Mouse (Mus musculus): ENCODE results near the gene Pcgf1.

The Pcgf1 gene

GRCm38 (mm10) chr6:83101688-83102556, 24.3 kb downstream of the Pcgf1 start:
- peak; percentile 69 to 71 for DNase-seq (ENCODE audit: low spot score in 2 of 2)

- DNase-seq (ENCODE audit: low spot score in 2 of 2), result peak in 1 of 2 experiments; percentile 56
Measured at GRCm38 (mm10) chr6:83103130-83103650, 25.5 kb downstream of the Pcgf1 start.

- DNase-seq (ENCODE audit: low spot score in 2 of 2), result peak; percentile 60 to 84
Measured at GRCm38 (mm10) chr6:83104158-83104557, 26.5 kb downstream of the Pcgf1 start.

GRCm38 (mm10) chr6:83107566-83108400, 30.1 kb downstream of the Pcgf1 start:
- peak; percentile 75 to 76 for DNase-seq (ENCODE audit: low spot score in 2 of 2)

- DNase-seq (ENCODE audit: low spot score in 2 of 2), result peak; percentile 87
Measured at GRCm38 (mm10) chr6:83108762-83109668, 31.3 kb downstream of the Pcgf1 start, which contains the start of gene Mrpl53. TSS of gene Mrpl53 (plus strand) at chr6:83109040.

GRCm38 (mm10) chr6:83111510-83112136, 34.0 kb downstream of the Pcgf1 start:
- peak in 1 of 2 experiments; percentile 27 for DNase-seq (ENCODE audit: low spot score in 2 of 2)

- peak; percentile 94 to 95 for DNase-seq (ENCODE audit: low spot score in 2 of 2)
Measured at GRCm38 (mm10) chr6:83115011-83115671, 37.5 kb downstream of the Pcgf1 start, which contains the start of gene Mogs. TSS of gene Mogs (plus strand) at chr6:83115496.

GRCm38 (mm10) chr6:83115682-83116372, 38.2 kb downstream of the Pcgf1 start:
- DNase-seq (ENCODE audit: low spot score in 2 of 2), result peak in 1 of 2 experiments; percentile 57

GRCm38 (mm10) chr6:83116373-83117164, 38.9 kb downstream of the Pcgf1 start:
- DNase-seq (ENCODE audit: low spot score in 2 of 2), result peak in 1 of 2 experiments; percentile 34

- DNase-seq (ENCODE audit: low spot score in 2 of 2), result peak in 1 of 2 experiments; percentile 35
Measured at GRCm38 (mm10) chr6:83117165-83117438, 39.4 kb downstream of the Pcgf1 start.

GRCm38 (mm10) chr6:83117616-83118015, 39.9 kb downstream of the Pcgf1 start:
- no peak for DNase-seq (ENCODE audit: low spot score in 2 of 2)

- peak in 1 of 2 experiments; percentile 48 for DNase-seq (ENCODE audit: low spot score in 2 of 2)
Measured at GRCm38 (mm10) chr6:83118369-83118768, 40.7 kb downstream of the Pcgf1 start.

GRCm38 (mm10) chr6:83118825-83119733, 41.4 kb downstream of the Pcgf1 start:
- DNase-seq (ENCODE audit: low spot score in 2 of 2), result peak in 1 of 2 experiments; percentile 18

- DNase-seq (ENCODE audit: low spot score in 2 of 2), result peak in 1 of 2 experiments; percentile 64
Measured at GRCm38 (mm10) chr6:83119734-83120051, 42.0 kb downstream of the Pcgf1 start.

GRCm38 (mm10) chr6:83120930-83121862, 43.5 kb downstream of the Pcgf1 start, which contains the start of gene Wbp1:
TSS of gene Wbp1 (minus strand) at chr6:83121559.
- peak; percentile 97 to 100 for DNase-seq (ENCODE audit: low spot score in 2 of 2)

Measured in right cerebral cortex, postnatal 10 days (tissue).